Mouse (Mus musculus) forebrain, embryonic 10.5 days (tissue): Measurements from ENCODE around the gene Sycp2l. TPM values are rescaled to one million over a fixed set of nuclear protein-coding genes. Genes with fewer than 3 reads are reported as not detected.
A peak's percentile ranks its signal among the peaks of the same experiment; 100 is the strongest.

Source experiments
- DNase-seq: peaks from one replicate; pipeline ENCODE4 v3.0.0-alpha.2; 2017; ENCODE audit warnings: low spot score; ENCODE audit errors: extremely low spot score
- H3K27ac ChIP-seq: fragments of 300-500 bp; sonication (generic); 2 replicates; pipeline ENCODE4 v1.5.1; 2016; ENCODE audit warnings: mild to moderate bottlenecking
- H3K27me3 ChIP-seq: fragments of 300-500 bp; sonication (generic); 2 replicates; pipeline ENCODE4 v1.6.1; 2016; ENCODE audit warnings: mild to moderate bottlenecking; ENCODE audit not compliant: poor library complexity, severe bottlenecking
- H3K36me3 ChIP-seq: fragments of 300-500 bp; sonication (generic); replicated peaks from 2 replicates; pipeline ENCODE4 v1.6.1; 2016; ENCODE audit warnings: mild to moderate bottlenecking, moderate library complexity
- H3K4me1 ChIP-seq: fragments of 300-500 bp; sonication (generic); 2 replicates; pipeline ENCODE4 v1.6.1; 2016
- H3K4me3 ChIP-seq: fragments of 300-500 bp; sonication (generic); 2 replicates; pipeline ENCODE4 v1.5.1; 2016; ENCODE audit warnings: mild to moderate bottlenecking, moderate library complexity
- H3K9me3 ChIP-seq: fragments of 300-500 bp; sonication (generic); 2 replicates; pipeline ENCODE4 v1.6.1; 2016; ENCODE audit warnings: mild to moderate bottlenecking, moderate library complexity
- WGBS: fragments of 180-500 bp; shearing (Covaris S2); methylation state at CpG from one replicate; pipeline ENCODE4 v1.1.7; 2016; 5-methylcytosine and 5-hydroxymethylcytosine counted together
- polyA plus RNA-seq: library from polyadenylated mRNA; unstranded; fragments of >200 nt; fragmentation: Nextera tagmentation; extraction: Ambion mirVana; gene quantifications from 2 replicates; pipeline ENCODE4 v1.2.1, GENCODE M21; 2016

Gene Sycp2l
- polyA plus RNA-seq, 1 experiment from 2014 or later: not detected

- H3K27me3 ChIP-seq: 0 out of 2 replicates have a peak, but pooled peaks cover 10% of the 10 kb centered on the region
- H3K4me1 ChIP-seq: peaks cover 13% of the 10 kb centered on the region; the same call in 1 of the 2 replicates
- no peaks in the 10 kb centered on the region for H3K9me3 ChIP-seq
- no peaks in the 10 kb centered on the region for H3K36me3 ChIP-seq
- no peak for DNase-seq
- 88% methylated on average over 10 of the region's 10 CpGs for WGBS
- H3K27ac ChIP-seq: no peak overlapping the region
- no peak overlapping the region for H3K4me3 ChIP-seq
Observed at GRCm38 (mm10) chr13:41094160-41094559, 19.9 kb upstream of the Sycp2l start.

GRCm38 (mm10) chr13:41097324-41098058 is 16.6 kb upstream of the Sycp2l start:
- no peak overlapping the region for H3K27ac ChIP-seq
- H3K27me3 ChIP-seq: no peaks in the 10 kb centered on the region
- H3K4me3 ChIP-seq: no peak overlapping the region
- H3K9me3 ChIP-seq: no peaks in the 10 kb centered on the region
- 88% methylated on average over 16 of the region's 16 CpGs for WGBS
- H3K4me1 ChIP-seq: peaks cover 8% of the 10 kb centered on the region; the same call in 1 of the 2 replicates
- no peak for DNase-seq
- H3K36me3 ChIP-seq: no peaks in the 10 kb centered on the region

- WGBS: 90% methylated on average over 15 of the region's 15 CpGs
- H3K27me3 ChIP-seq: no peaks in the 10 kb centered on the region
- DNase-seq: no peak
- no peak overlapping the region for H3K4me3 ChIP-seq
- H3K36me3 ChIP-seq: no peaks in the 10 kb centered on the region
- no peak overlapping the region for H3K27ac ChIP-seq
- no peaks in the 10 kb centered on the region for H3K4me1 ChIP-seq
- no peaks in the 10 kb centered on the region for H3K9me3 ChIP-seq
Observed at GRCm38 (mm10) chr13:41098325-41098724, 15.8 kb upstream of the Sycp2l start.

- Histone ChIP-seq H3K4me3 (no peak overlapping the region), H3K27ac (no peak overlapping the region), H3K4me1 (no peaks in the 10 kb centered on the region), H3K36me3 (no peaks in the 10 kb centered on the region), H3K27me3 (no peaks in the 10 kb centered on the region), H3K9me3 (no peaks in the 10 kb centered on the region)
- DNase-seq: no peak
- WGBS: 90% methylated on average over 2 of the region's 2 CpGs
Observed at GRCm38 (mm10) chr13:41100031-41100430, 14.1 kb upstream of the Sycp2l start.

GRCm38 (mm10) chr13:41103841-41104525 is 10.1 kb upstream of the Sycp2l start:
- Histone ChIP-seq H3K4me3 (no peak overlapping the region), H3K27ac (no peak overlapping the region), H3K27me3 (no peaks in the 10 kb centered on the region), H3K4me1 (no peaks in the 10 kb centered on the region), H3K9me3 (no peaks in the 10 kb centered on the region), H3K36me3 (no peaks in the 10 kb centered on the region)
- no peak for DNase-seq
- WGBS: 77% methylated on average over 12 of the region's 12 CpGs

GRCm38 (mm10) chr13:41105541-41105940 is 8.6 kb upstream of the Sycp2l start:
- Histone ChIP-seq H3K36me3 (no peaks in the 10 kb centered on the region), H3K27ac (no peak overlapping the region), H3K27me3 (peaks cover 10% of the 10 kb centered on the region; the same call in 1 of the 2 replicates), H3K4me3 (no peak overlapping the region), H3K9me3 (no peaks in the 10 kb centered on the region), H3K4me1 (no peaks in the 10 kb centered on the region)
- DNase-seq: no peak
- WGBS: 91% methylated on average over 13 of the region's 13 CpGs

GRCm38 (mm10) chr13:41110935-41111334 is 3.2 kb upstream of the Sycp2l start, which contains the start of gene Gcm2:
Gene Gcm2, minus strand, starts transcription at chr13:41111035.
- H3K27ac ChIP-seq: no peak within 1 kb of the TSS
- WGBS: 83% methylated on average over 3 of the region's 3 CpGs
- H3K4me1 ChIP-seq: peaks cover 8% of the 10 kb centered on the region; the same call in 1 of the 2 replicates
- DNase-seq: no peak
- H3K4me3 ChIP-seq: no peak within 1 kb of the TSS
- no peaks in the 10 kb centered on the region for H3K36me3 ChIP-seq
- H3K9me3 ChIP-seq: no peaks in the 10 kb centered on the region
- H3K27me3 ChIP-seq: peaks cover 52% of the 10 kb centered on the region

- DNase-seq: no peak
- 41% methylated on average over 9 of the region's 9 CpGs for WGBS
- H3K27ac ChIP-seq: no peak overlapping the region
Observed at GRCm38 (mm10) chr13:41119152-41119945, 5.2 kb downstream of the Sycp2l start.

GRCm38 (mm10) chr13:41123666-41124225 is 9.6 kb downstream of the Sycp2l start:
- Histone ChIP-seq H3K9me3 (no peaks in the 10 kb centered on the region), H3K4me1 (peaks cover 13% of the 10 kb centered on the region), H3K27me3 (no peaks in the 10 kb centered on the region), H3K27ac (no peak overlapping the region), H3K4me3 (no peak overlapping the region), H3K36me3 (no peaks in the 10 kb centered on the region)
- 90% methylated on average over 6 of the region's 6 CpGs for WGBS
- no peak for DNase-seq

More at GRCm38 (mm10) chr13:41119152-41119945, 5.2 kb downstream of the Sycp2l start:
- Histone ChIP-seq H3K9me3 (no peaks in the 10 kb centered on the region), H3K36me3 (no peaks in the 10 kb centered on the region), H3K4me3 (no peak overlapping the region), H3K4me1 (peaks cover 15% of the 10 kb centered on the region), H3K27me3 (peaks cover 14% of the 10 kb centered on the region)

- Histone ChIP-seq H3K4me1 (no peaks in the 10 kb centered on the region), H3K27ac (no peak overlapping the region), H3K27me3 (no peaks in the 10 kb centered on the region), H3K9me3 (no peaks in the 10 kb centered on the region), H3K4me3 (no peak overlapping the region), H3K36me3 (no peaks in the 10 kb centered on the region)
- WGBS: 90% methylated on average over 8 of the region's 8 CpGs
- DNase-seq: no peak
Observed at GRCm38 (mm10) chr13:41128326-41128725, 14.2 kb downstream of the Sycp2l start.

GRCm38 (mm10) chr13:41129061-41129460 is 15.0 kb downstream of the Sycp2l start:
- WGBS: 92% methylated on average over 8 of the region's 8 CpGs
- H3K36me3 ChIP-seq: no peaks in the 10 kb centered on the region
- no peaks in the 10 kb centered on the region for H3K9me3 ChIP-seq
- no peaks in the 10 kb centered on the region for H3K27me3 ChIP-seq
- H3K4me1 ChIP-seq: no peaks in the 10 kb centered on the region
- no peak for DNase-seq
- no peak overlapping the region for H3K27ac ChIP-seq
- no peak overlapping the region for H3K4me3 ChIP-seq

- WGBS: 13% methylated on average over 6 of the region's 6 CpGs
- Histone ChIP-seq H3K27me3 (no peaks in the 10 kb centered on the region), H3K4me1 (no peaks in the 10 kb centered on the region), H3K9me3 (no peaks in the 10 kb centered on the region), H3K4me3 (no peak overlapping the region), H3K36me3 (no peaks in the 10 kb centered on the region), H3K27ac (no peak overlapping the region)
- DNase-seq: peak; percentile 67
Observed at GRCm38 (mm10) chr13:41134901-41135300, 20.8 kb downstream of the Sycp2l start.
